Mouse (Mus musculus): Measurements from ENCODE around the gene B4galnt1. TPM values are rescaled to one million over a fixed set of nuclear protein-coding genes. Genes with fewer than 3 reads are reported as not detected.
A peak's percentile ranks its signal among the peaks of the same experiment; 100 is the strongest.
"Not testable (repeated sequence)": the region's sequence is repeated elsewhere in the genome, so short reads cannot be mapped to it uniquely, and the experiment has no call there.

Gene B4galnt1
- total RNA-seq, 2 experiments from 2014 or later: 3.4 to 3.6 TPM

DNA sequence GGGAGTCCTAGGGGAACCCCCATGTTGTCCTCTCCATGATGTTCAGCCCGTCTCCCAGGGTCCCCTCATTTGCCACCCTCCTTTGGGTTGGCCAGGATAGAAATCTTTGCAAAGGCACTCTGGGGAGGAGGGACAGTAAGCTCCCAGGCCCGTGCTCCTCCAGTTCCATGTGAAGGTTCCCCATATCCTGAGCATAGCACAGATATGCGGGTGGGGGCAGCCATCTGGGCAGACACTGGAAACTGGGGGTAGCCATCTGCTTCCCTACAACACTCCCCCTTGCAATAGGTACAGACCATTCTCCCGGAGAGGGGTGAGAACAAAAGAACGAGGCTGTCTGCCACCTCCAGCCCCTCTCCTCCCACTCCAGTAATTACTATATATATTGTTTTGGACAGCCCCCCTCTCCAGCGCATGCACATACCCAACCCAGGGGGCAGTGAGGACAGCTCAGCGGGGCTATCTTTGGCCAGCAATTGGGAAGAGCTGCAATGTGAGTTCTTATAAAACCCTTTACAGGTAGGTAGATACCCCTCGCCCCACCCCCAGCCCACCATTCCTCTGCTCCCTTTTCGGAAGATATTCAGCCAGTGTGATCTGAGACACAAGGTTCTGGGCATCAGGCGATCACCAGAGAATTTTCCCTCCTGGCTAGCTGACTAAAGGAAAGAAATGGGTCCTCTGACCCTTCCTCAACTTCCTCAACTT lies 22.5 kb downstream of the B4galnt1 start:
- no peak for DNase-seq (ENCODE audit: low spot score in 2 of 2)

GRCm38 (mm10) chr10:127188079-127188453 lies 23.0 kb downstream of the B4galnt1 start:
- DNase-seq (ENCODE audit: low spot score in 2 of 2): no peak

GRCm38 (mm10) chr10:127188465-127189115 lies 23.6 kb downstream of the B4galnt1 start:
- DNase-seq (ENCODE audit: low spot score in 2 of 2): peak in 1 of 2 experiments; percentile 72

DNA sequence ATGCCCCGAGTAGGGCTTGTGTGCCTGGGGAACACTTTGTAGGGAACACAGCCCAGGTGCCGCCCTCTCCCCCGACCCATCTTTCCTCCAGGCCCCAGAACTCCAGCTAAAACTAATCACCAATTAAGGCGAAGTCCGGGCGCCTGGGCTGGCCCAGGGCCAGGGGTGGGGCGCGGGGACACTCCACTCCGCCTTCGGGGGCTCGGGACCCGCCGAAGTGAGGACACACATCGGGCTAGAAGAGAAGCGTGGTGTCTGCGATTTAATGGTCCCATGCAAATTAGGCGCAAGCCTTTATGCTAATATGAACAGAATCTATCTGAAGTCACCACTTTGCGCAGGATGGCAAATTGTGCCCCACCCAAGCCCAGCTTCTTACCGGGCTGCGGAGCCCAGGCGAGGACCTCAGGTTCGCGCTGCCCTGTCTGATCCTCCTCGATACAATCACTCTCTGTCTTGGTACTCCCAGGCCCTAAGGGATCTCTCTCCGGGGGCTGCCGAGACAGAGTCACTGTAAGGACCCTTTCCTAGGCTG lies 24.2 kb downstream of the B4galnt1 start:
- peak in 1 of 2 experiments; percentile 55 for DNase-seq (ENCODE audit: low spot score in 2 of 2)

- peak; percentile 62 to 69 for DNase-seq (ENCODE audit: low spot score in 2 of 2)
These were observed 24.8 kb downstream of the B4galnt1 start, which contains the start of gene Arhgef25 for GRCm38 (mm10) chr10:127189651-127190381. TSS of gene Arhgef25 (minus strand) at chr10:127190083.

DNA sequence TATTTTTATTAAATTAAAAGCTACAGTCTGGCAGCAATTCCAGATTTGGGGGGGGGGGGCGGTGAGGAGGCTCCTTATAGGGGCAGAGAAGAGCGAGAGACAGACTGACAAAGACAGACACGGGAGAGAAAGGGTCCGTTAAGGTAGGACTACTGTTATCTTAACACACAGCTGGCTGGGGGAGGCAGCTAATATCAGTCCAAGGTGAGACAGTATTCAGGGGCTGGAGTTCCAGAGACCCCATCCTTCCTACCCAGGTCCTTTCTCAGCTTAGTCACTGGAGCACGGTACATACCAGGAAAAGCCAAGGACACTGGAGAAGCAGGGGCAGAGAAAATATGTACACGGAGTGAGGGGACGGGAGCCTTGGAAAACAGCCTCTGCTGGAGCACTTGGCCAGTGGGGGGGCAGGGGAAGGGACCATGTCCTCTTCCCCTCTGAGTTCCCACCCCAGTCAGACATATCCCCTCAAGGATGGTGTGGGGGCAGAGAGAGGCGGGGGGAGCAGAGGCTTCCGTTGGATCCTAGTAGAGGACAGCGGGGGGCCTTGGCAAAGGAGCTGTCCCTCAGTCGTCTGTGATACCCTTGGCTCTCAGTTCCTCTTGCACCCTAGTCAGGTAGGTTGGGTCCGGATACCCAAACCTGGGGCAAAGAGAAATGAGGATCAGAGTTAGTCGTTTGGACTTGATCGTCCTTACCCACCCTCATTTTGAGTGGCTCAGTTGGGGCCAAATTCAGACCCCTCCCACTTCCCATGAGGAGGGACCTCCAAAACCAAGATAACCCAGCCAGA lies 25.6 kb downstream of the B4galnt1 start:
- no peak for DNase-seq (ENCODE audit: low spot score in 2 of 2)

DNA sequence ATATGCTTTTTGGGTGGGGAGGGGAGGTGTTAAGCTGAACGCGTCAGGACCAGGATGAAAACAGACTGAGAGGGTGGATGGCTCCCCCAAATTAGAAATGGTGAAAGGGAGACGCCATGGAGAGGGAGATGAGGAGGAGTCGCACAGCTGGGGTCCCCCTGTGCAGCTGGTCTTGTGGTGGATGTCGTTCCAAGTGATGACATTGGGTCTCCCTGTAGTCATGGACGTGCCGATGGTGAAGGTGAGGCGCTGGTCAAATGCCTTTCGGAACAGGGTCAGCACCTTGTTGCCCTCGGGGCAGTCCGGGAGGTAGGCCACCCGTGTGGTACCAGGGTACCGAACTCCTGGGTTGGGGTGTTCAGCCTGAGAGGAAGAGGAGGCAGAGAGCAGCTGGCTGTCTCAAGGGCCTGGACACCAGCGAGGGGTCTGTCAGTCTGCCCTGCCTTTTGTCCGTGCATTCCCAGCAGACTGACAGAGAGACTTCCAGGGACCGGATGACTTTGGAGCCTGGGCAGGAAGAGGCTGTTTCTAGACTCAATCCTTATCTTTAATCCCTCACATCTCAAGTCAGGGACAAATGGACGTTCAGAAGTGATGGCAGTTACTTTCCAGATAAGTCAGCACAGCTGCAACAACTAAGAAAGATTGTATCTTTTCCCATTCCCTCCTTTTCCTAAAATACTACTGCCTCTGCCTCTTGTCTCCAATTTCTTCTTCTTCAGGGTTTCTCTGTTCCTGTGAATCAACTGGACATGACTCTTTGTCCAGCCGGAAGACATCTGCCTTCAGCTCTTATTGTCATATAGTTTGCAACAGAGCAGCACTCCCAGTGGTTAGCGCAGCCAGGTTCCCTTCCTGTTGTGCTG lies 26.4 kb downstream of the B4galnt1 start:
- no peak for DNase-seq (ENCODE audit: low spot score in 2 of 2)

GRCm38 (mm10) chr10:127192057-127192328 lies 27.0 kb downstream of the B4galnt1 start:
- not testable (repeated sequence) for DNase-seq (ENCODE audit: low spot score in 2 of 2)

GRCm38 (mm10) chr10:127193011-127193410 lies 28.0 kb downstream of the B4galnt1 start:
- DNase-seq (ENCODE audit: low spot score in 2 of 2): no peak

- DNase-seq (ENCODE audit: low spot score in 2 of 2): peak in 1 of 2 experiments; percentile 71
These were observed 29.7 kb downstream of the B4galnt1 start for GRCm38 (mm10) chr10:127194428-127195327.

DNA sequence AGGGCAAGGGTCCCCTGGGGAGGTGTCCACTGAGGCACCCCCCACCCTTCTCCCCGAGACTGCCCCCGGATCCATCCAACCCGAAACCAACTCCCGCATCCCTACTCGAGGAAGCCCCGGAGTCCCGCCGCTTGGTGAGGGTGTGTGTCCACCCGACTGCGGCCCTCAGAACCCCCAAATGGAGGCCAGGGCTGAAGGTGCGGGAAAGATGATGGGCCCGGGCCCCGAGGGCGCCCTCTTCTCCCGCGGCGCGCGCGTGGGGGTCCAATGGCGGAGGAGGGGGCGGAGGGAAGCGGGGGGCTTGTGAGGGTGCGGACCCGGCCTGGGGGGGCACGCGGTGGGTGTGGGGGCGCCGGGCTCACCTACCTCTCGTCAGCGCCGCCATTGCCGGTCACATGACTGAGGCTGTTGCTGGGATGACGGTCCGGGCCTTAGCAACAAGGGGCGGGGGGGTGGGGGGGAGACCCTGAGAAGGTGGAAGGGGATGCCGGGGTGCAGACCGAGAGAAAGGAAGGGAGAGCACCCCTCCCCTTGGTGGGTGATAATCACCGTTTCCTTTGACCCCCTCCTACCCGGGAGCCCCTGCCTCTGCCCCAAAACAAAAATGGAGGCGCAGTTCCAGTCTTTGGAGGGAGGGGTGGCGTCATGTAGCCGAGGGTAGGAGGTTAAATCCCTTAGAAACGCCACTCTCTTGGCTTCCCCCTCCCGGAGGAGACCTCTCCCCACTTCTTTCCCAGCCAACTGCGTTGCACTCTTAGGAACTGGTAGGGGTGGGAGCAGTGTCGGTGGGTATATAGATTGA lies 30.5 kb downstream of the B4galnt1 start, which contains the start of gene Dtx3:
Gene Dtx3 (minus strand): TSS at position 401 of the 802 bp plus-strand sequence.
- peak in 1 of 2 experiments; percentile 51 for DNase-seq (ENCODE audit: low spot score in 2 of 2)

DNA sequence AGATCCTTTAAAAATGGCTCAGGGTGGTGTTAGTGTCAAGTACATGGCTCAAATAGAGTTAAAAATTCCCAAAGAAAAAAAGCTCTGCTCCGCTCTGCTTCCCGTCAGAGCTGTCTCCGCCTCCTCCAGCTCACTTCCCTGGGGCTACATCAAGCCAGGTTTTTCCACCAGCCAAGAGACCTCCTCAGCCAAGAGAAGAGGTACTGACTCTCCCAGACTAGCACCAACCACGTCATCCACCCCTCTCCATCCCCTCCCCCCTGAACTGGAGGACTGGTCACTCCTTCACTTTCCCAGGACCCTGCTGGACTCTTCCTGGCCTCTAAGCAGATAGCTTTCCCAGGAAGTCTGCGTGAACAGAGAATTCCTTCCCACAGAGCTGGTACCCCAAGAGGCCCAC lies 31.4 kb downstream of the B4galnt1 start:
- peak in 1 of 2 experiments; percentile 67 for DNase-seq (ENCODE audit: low spot score in 2 of 2)

DNA sequence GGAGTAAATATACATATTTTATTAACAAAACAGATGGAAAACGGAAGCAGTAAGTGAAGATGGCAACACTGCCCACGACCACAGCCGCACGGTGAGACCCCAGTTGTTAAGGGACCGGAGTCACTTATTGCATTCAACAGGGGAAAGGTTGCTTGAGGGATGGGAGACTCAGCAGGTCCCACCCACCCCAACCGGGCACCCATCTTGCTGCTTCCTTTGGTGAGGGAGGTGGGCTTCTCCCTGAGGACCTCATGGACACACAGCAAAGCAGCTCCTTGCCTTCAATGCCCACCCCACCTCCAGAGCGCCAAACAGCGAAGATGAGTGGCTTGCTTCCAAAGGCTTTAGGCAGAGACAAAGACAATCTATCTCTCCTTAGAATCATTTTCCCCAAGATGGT lies 32.1 kb downstream of the B4galnt1 start:
- no peak for DNase-seq (ENCODE audit: low spot score in 2 of 2)

DNA sequence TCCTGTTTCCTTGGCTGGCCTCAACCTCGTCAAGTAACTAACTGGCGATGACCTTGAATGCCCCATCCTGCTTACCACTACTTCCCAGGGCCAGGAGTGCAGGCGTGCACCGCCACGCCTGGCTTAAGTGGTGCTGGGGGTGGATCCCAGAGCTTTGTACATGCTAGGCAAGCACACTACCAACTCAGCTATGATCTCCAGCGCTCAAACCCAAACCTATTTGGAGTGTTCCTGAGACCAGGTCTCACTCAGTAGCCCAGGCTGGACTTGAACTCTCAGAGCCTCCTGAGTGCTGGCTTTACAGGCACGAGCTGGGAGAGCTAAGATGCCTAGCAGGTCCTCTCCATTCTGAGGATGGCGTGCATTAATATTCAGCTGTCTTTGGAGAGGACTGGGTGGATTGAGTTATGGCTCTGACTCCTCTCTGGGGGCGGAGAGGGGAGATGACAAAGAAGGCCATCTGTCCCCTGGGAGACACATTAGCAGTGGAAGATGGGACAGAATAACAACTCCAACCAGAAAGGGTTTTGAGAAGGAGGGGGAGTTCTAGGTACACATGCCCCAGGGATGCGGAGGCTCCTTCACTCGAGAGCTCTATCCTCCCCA lies 32.6 kb downstream of the B4galnt1 start:
- DNase-seq (ENCODE audit: low spot score in 2 of 2): no peak

DNA sequence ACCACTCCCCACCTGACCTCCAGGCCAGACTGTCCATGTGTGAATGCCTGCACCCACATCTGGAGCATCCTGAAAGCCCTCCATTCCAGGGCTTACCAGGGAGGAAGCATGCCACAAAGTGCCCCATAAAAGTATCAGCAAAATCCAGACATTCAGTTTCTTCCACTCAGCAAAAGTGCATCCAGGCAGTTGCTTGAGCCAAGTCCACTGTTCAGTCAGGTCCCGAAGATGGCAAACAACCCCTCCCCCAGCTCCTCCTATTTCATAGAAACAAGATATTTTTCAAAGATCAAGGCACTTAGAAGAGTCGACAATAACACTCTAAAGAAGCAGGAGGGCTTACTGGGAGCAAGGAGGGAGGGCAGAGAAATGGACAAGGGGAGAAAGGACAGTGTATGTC lies 33.5 kb downstream of the B4galnt1 start:
- no peak for DNase-seq (ENCODE audit: low spot score in 2 of 2)

DNA sequence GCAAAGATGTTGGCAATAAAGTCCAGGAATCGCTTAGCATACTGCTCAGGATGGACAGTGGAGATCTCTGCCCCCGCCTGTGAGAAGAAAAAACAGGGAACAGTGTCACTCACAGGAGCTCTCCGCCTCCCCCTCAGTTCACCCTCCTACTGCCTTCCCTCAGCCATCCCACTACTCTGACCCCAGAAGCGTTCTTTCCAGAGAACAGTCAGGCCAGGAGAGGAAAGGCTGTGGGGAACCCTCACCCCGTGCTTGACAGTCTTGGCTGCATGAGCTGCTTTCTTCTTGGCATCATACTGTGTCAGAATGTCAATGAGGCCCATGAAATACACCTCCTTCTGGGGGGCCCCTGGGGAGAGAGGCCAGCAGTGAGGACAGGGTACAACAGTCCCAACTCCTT lies 34.0 kb downstream of the B4galnt1 start:
- no peak for DNase-seq (ENCODE audit: low spot score in 2 of 2)

DNA sequence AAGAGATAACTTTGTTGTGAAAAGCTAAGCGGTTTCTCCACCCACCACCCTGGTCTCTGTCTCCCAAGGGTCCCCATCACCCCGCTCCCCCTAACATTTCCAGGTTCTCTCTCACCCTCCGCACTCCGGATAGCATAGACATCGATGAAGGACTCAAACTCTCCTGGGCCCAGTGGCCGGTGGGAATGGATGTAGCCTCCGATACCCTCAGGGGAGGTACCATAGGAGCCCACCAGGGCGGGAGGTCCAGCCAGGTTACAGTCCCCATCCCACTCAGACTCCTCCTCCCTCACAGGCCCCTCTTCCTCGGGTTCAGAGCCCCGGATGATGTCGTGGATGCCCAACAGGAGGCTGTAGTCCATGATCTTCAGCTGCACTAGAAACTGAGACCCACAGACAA lies 34.4 kb downstream of the B4galnt1 start:
- DNase-seq (ENCODE audit: low spot score in 2 of 2): no peak

DNA sequence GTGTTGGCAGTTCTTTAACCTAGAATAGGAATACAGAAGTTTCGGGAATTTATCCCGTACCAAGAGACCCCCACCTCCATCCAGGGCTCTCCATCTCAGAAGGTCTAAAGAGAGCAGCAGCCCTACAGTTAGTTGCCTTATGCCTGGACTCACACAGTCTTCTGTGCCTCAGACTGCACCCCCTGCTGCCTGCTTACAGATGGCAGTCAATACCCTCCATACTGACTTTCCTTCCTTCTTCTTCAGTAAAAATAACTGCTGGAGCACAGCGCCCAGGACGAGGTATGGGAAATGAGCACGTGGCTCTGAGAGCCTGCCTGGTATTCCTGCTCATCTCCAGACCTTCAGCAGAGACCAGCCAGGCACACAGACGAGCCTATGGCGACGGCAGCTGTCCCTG lies 35.3 kb downstream of the B4galnt1 start:
- DNase-seq (ENCODE audit: low spot score in 2 of 2): no peak

Data from gastrocnemius, postnatal 4 days (tissue).